In genomic region chrX:170674229-170674771, GRCm38 (mm10) we compare ENCODE assay signal across 10 mouse cellular contexts. TPM values are rescaled to one million over a fixed set of nuclear protein-coding genes. Genes with fewer than 3 reads are reported as not detected.
DNase-seq lines count a peak whose midpoint lies in the region; ATAC-seq and TF ChIP-seq lines count a peak whose summit lies in the region.
"Had no signal": no experiment of that assay in that cellular context is flagged by ENCODE, and none has a peak within 500 bp of the region (broad histone marks: within the 10 kb centered on the region; RNA-seq: fewer than 3 reads in every experiment).

No protein-coding gene starts in this region.

- peak; percentile 41 for DNase-seq in kidney, postnatal 10 days
- no peak for DNase-seq in kidney, adult 18-20 months
- DNase-seq in Muller cell, postnatal 12 days (ENCODE audit: inconsistent ontology term) = peak; percentile 60
- DNase-seq in cerebellum, postnatal 36 days = peak; percentile 31 to 42
- peak; percentile 4 for DNase-seq in heart, postnatal 0 days (ENCODE audit: low spot score)
- DNase-seq in liver = peak; percentile 42

- H3K27ac ChIP-seq in heart, postnatal 0 days (ENCODE audit: low read depth) = no peak overlapping the region
- no peak overlapping the region for H3K27ac ChIP-seq in neural tube, embryonic 15.5 days (replicated peaks)

- H3K36me3 ChIP-seq in heart, postnatal 0 days (replicated peaks; ENCODE audit: control insufficient read depth, insufficient read depth, low read length) = no peaks in the 10 kb centered on the region; the same call in 1 of the 2 replicates
- peaks cover 26% of the 10 kb centered on the region for H3K36me3 ChIP-seq in neural tube, embryonic 15.5 days

- H3K9me3 ChIP-seq in heart, postnatal 0 days (replicated peaks; ENCODE audit: control insufficient read depth, low read length) = peaks cover 48% of the 10 kb centered on the region
- peaks cover 24% of the 10 kb centered on the region for H3K9me3 ChIP-seq in neural tube, embryonic 15.5 days (replicated peaks)

- no peak overlapping the region for H3K4me2 ChIP-seq in heart, postnatal 0 days (ENCODE audit: low read depth, low read length)
- no peak overlapping the region for H3K4me2 ChIP-seq in neural tube, embryonic 15.5 days

- 80% methylated on average over 27 of the region's 27 CpGs for WGBS in heart, postnatal 0 days
- 83% methylated on average over 23 of the region's 27 CpGs for WGBS in neural tube, embryonic 15.5 days

- no peaks in the 10 kb centered on the region for H3K4me1 ChIP-seq in heart, postnatal 0 days (ENCODE audit: control insufficient read depth, insufficient read depth)
- no peaks in the 10 kb centered on the region for H3K4me1 ChIP-seq in neural tube, embryonic 15.5 days

- TF ChIP-seq EP300 in heart, postnatal 0 days (IDR thresholded peaks at IDR 0.05; ENCODE audit: low read depth) = no peak

- no peak overlapping the region for H3K9ac ChIP-seq in heart, postnatal 0 days (replicated peaks; ENCODE audit: low read depth, low read length)
- H3K9ac ChIP-seq in neural tube, embryonic 15.5 days (replicated peaks) = no peak overlapping the region

- no peak for TF ChIP-seq CTCF in heart, postnatal 0 days (IDR thresholded peaks at IDR 0.05; ENCODE audit: low read depth)

- H3K27me3 ChIP-seq in heart, postnatal 0 days (ENCODE audit: control insufficient read depth, insufficient read depth, low read length) = no peaks in the 10 kb centered on the region
- H3K27me3 ChIP-seq in neural tube, embryonic 15.5 days (replicated peaks) = no peaks in the 10 kb centered on the region

- no peak overlapping the region for H3K4me3 ChIP-seq in heart, postnatal 0 days (ENCODE audit: low read depth, low read length)
- no peak overlapping the region for H3K4me3 ChIP-seq in neural tube, embryonic 15.5 days (replicated peaks)

- peak; percentile 43 for ATAC-seq in heart, postnatal 0 days (ENCODE audit: insufficient read depth, low read depth)
- peak; percentile 73 for ATAC-seq in neural tube, embryonic 15.5 days (ENCODE audit: low FRiP score)
- ATAC-seq in erythroblast, adult 5-6 weeks (replicated peaks; ENCODE audit: low FRiP score, poor library complexity, severe bottlenecking) = no peak

RNA-seq across cellular contexts. Expression of gene Asmt, which starts 1.9 kb away (rescaled TPM):
- not detected in 2 replicates for total RNA-seq in heart, postnatal 0 days (2014; rRNA removed; ENCODE audit: low replicate concordance)
- not detected in 2 replicates for polyA plus RNA-seq in heart, postnatal 0 days (2015; fragmentation: Nextera tagmentation; extraction: Ambion mirVana)
- not detected in 2 replicates for polyA plus RNA-seq in neural tube, embryonic 15.5 days (2015; fragmentation: Nextera tagmentation; extraction: Ambion mirVana)
- total RNA-seq in erythroblast, adult 5-6 weeks (2015; ENCODE audit: low replicate concordance) = not detected in 2 replicates
- not detected in 2 replicates for total RNA-seq in erythroblast, adult 5-6 weeks (2017; ENCODE audit: low replicate concordance)
- total RNA-seq: layer of hippocampus, adult 18-20 months had no signal
- polyA plus RNA-seq: testis, adult 2 months had no signal
